Mouse (Mus musculus) activated CD4-positive, CD25-positive, alpha-beta regulatory T cell, adult 4 months (primary cell): Measurements from ENCODE around the gene Ints12. TPM values are rescaled to one million over a fixed set of nuclear protein-coding genes. Genes with fewer than 3 reads are reported as not detected.

Source experiments
- ATAC-seq: one replicate; pipeline ENCODE4 v1.8.0; 2017
- polyA plus RNA-seq, 2 experiments: library from polyadenylated mRNA; unstranded; fragments of 100-300 nt; shearing (Covaris generic); gene quantifications; one replicate each; pipeline ENCODE4 v1.2.1; 2017

Ints12 gene
- polyA plus RNA-seq: 10 to 100 TPM; 17.1 to 20.7 TPM

- ATAC-seq: peak; percentile 89
Observed at GRCm38 (mm10) chr3:133091664-133092273, at the start of gene Ints12, which contains the start of gene Gstcd. Gene Ints12 (plus strand): TSS chr3:133091840. Gene Gstcd (minus strand): TSS chr3:133092033.

- no peak for ATAC-seq
Observed at GRCm38 (mm10) chr3:133052068-133052467, 39.6 kb upstream of the Ints12 start.

- no peak for ATAC-seq
Observed at GRCm38 (mm10) chr3:133075560-133075959, 16.1 kb upstream of the Ints12 start.

GRCm38 (mm10) chr3:133082736-133083135 lies 8.9 kb upstream of the Ints12 start:
- ATAC-seq: no peak

GRCm38 (mm10) chr3:133085858-133086257 lies 5.8 kb upstream of the Ints12 start:
- ATAC-seq: peak; percentile 78

- ATAC-seq: no peak
Observed at GRCm38 (mm10) chr3:133090247-133091120, 1.2 kb upstream of the Ints12 start.

GRCm38 (mm10) chr3:133091121-133091663 lies 448 bp upstream of the Ints12 start:
- ATAC-seq: peak; percentile 60

GRCm38 (mm10) chr3:133092274-133092853 lies 724 bp downstream of the Ints12 start:
- peak; percentile 11 for ATAC-seq

GRCm38 (mm10) chr3:133092936-133093335 lies 1.3 kb downstream of the Ints12 start:
- ATAC-seq: no peak

- ATAC-seq: no peak
Observed at GRCm38 (mm10) chr3:133094305-133094704, 2.7 kb downstream of the Ints12 start.

- no peak for ATAC-seq
Observed at GRCm38 (mm10) chr3:133097936-133098335, 6.3 kb downstream of the Ints12 start.

GRCm38 (mm10) chr3:133098336-133098735 lies 6.7 kb downstream of the Ints12 start:
- ATAC-seq: no peak

- no peak for ATAC-seq
Observed at GRCm38 (mm10) chr3:133098909-133099308, 7.3 kb downstream of the Ints12 start.

GRCm38 (mm10) chr3:133103768-133104167 lies 12.1 kb downstream of the Ints12 start:
- no peak for ATAC-seq

GRCm38 (mm10) chr3:133104436-133104835 lies 12.8 kb downstream of the Ints12 start:
- ATAC-seq: no peak

- no peak for ATAC-seq
Observed at GRCm38 (mm10) chr3:133108731-133109130, 17.1 kb downstream of the Ints12 start.

- ATAC-seq: no peak
Observed at GRCm38 (mm10) chr3:133109844-133110243, 18.2 kb downstream of the Ints12 start.

- ATAC-seq: no peak
Observed at GRCm38 (mm10) chr3:133111741-133112140, 20.1 kb downstream of the Ints12 start.

- ATAC-seq: no peak
Observed at GRCm38 (mm10) chr3:133113281-133113680, 21.6 kb downstream of the Ints12 start.

GRCm38 (mm10) chr3:133131372-133131771 lies 39.7 kb downstream of the Ints12 start:
- ATAC-seq: no peak

GRCm38 (mm10) chr3:133132611-133133010 lies 41.0 kb downstream of the Ints12 start:
- no peak for ATAC-seq

GRCm38 (mm10) chr3:133141877-133142276 lies 50.2 kb downstream of the Ints12 start:
- ATAC-seq: no peak

GRCm38 (mm10) chr3:133144511-133145147 lies 53.0 kb downstream of the Ints12 start:
- ATAC-seq: no peak
